9 mouse cellular contexts compared by ENCODE assay signal in the genomic region with DNA sequence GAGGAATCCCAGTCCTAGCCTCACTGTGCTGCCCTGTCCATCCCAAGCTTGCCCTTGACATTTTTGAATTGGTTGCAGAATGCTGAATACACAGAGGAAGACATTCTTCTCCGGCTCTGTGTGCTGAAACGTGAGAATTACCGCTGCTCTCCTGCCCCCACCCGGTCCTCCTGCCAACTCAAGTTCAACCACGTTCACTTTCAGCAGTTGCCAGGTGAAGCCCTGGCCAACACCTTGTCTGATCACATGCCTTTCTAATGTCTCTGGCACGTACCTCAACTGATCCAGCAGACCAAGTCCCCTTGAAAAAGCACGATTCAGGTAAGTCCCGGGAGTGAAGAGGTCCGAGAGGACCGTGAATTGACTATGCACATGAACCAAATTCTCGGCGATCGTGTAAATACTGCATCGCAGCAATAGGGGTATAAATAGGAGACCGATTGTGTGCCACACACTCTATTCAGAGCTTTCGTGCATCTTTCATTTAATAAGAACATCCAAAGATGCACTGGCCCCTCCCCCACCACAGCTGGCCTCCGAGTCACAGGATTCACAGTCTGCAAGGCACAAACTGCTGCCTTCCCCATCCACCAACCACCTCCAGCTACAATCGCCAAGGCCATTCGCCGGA. TPM values are rescaled to one million over a fixed set of nuclear protein-coding genes. Genes with fewer than 3 reads are reported as not detected.
A peak's percentile ranks its signal among the peaks of the same experiment; 100 is the strongest.
DNase-seq lines count a peak whose midpoint lies in the region; ATAC-seq lines count a peak whose summit lies in the region.
"Had no signal": no experiment of that assay in that cellular context is flagged by ENCODE, and none has a peak within 500 bp of the region (broad histone marks: within the 10 kb centered on the region; RNA-seq: fewer than 3 reads in every experiment).

No protein-coding gene starts in this region.

- peaks cover 36% of the 10 kb centered on the region for H3K4me1 ChIP-seq in kidney, embryonic 15.5 days
- peaks cover 42% of the 10 kb centered on the region for H3K4me1 ChIP-seq in forebrain, embryonic 12.5 days

- no peak overlapping the region for H3K27ac ChIP-seq in kidney, embryonic 15.5 days
- H3K27ac ChIP-seq in forebrain, embryonic 12.5 days = peak overlapping the region; percentile 85
- H3K27ac ChIP-seq: lung, embryonic 15.5 days had no signal

- H3K4me2 ChIP-seq in kidney, embryonic 15.5 days = no peak overlapping the region
- H3K4me2 ChIP-seq in forebrain, embryonic 12.5 days = peak overlapping the region; percentile 92
- H3K4me2 ChIP-seq: lung, embryonic 15.5 days had no signal

- no peaks in the 10 kb centered on the region for H3K9me3 ChIP-seq in kidney, embryonic 15.5 days (replicated peaks)
- H3K9me3 ChIP-seq in forebrain, embryonic 12.5 days = no peaks in the 10 kb centered on the region
- H3K9me3 ChIP-seq: lung, embryonic 15.5 days had no signal

- no peak for ATAC-seq in kidney, embryonic 15.5 days (replicated peaks; ENCODE audit: low FRiP score)
- no peak; the same call in 1 of the 2 replicates for ATAC-seq in forebrain, embryonic 12.5 days (ENCODE audit: low FRiP score)

- WGBS in kidney, embryonic 15.5 days = 82% methylated on average over 20 of the region's 20 CpGs
- WGBS in forebrain, embryonic 12.5 days = 54% methylated on average over 20 of the region's 20 CpGs

- no peaks in the 10 kb centered on the region for H3K36me3 ChIP-seq in kidney, embryonic 15.5 days
- no peaks in the 10 kb centered on the region; the same call in 1 of the 2 replicates for H3K36me3 ChIP-seq in forebrain, embryonic 12.5 days (replicated peaks)
- H3K36me3 ChIP-seq: lung, embryonic 15.5 days had no signal

- H3K27me3 ChIP-seq in kidney, embryonic 15.5 days = peaks cover 3% of the 10 kb centered on the region; the same call in 1 of the 2 replicates
- H3K27me3 ChIP-seq in forebrain, embryonic 12.5 days = no peaks in the 10 kb centered on the region

- DNase-seq in kidney, adult 11 months = peak; percentile 89
- peak; percentile 46 for DNase-seq in adrenal gland, postnatal 14 days
- DNase-seq in left cerebral cortex, adult 8-10 months (ENCODE audit: low spot score in 2 of 2) = peak; percentile 40 to 49
- DNase-seq in right cerebral cortex, adult 18-20 months = peak; percentile 59
- no peak for DNase-seq in urinary bladder, adult 2 months (ENCODE audit: low spot score)
- DNase-seq in c-Kit-positive CD71-positive TER-119-positive erythroid progenitor cells, embryonic 14.5 days (ENCODE audit: low spot score) = no peak

- H3K9ac ChIP-seq in kidney, embryonic 15.5 days = no peak overlapping the region
- H3K9ac ChIP-seq in forebrain, embryonic 12.5 days = no peak overlapping the region; the same call in 1 of the 2 replicates
- H3K9ac ChIP-seq: lung, embryonic 15.5 days had no signal

- no peak overlapping the region for H3K4me3 ChIP-seq in kidney, embryonic 15.5 days (replicated peaks)
- peak overlapping the region; percentile 79 for H3K4me3 ChIP-seq in forebrain, embryonic 12.5 days (replicated peaks)
- H3K4me3 ChIP-seq: lung, embryonic 15.5 days had no signal

RNA-seq across cellular contexts. Expression of gene Cyfip2, which starts 3.4 kb away (rescaled TPM):
- 15.3 and 15.5 TPM in 2 replicates for polyA plus RNA-seq in kidney, embryonic 15.5 days (2015; fragmentation: Nextera tagmentation; extraction: Ambion mirVana)
- total RNA-seq in adrenal gland, postnatal 14 days (2021) = 47.1 and 47.7 TPM in 2 replicates
- polyA plus RNA-seq in forebrain, embryonic 12.5 days (2016; fragmentation: Nextera tagmentation; extraction: Ambion mirVana) = 55.7 and 64.2 TPM in 2 replicates
- total RNA-seq in left cerebral cortex, adult 8-10 months (2022) = 100 to 1,000 TPM; 534 to 625 (median 593) TPM
- 5.1 and 8.1 TPM in 2 replicates for polyA plus RNA-seq in urinary bladder, adult 2 months (2012; rRNA removed)

Comparison
In these comparisons a context has a peak if more than half of its experiments do, and no peak if none do; other contexts are left out.
1. DNase-seq: peak in kidney, adult 11 months (single experiment), adrenal gland, postnatal 14 days (single experiment), left cerebral cortex, adult 8-10 months (2 of 2) and right cerebral cortex, adult 18-20 months (single experiment); none in urinary bladder, adult 2 months (single experiment) and c-Kit-positive CD71-positive TER-119-positive erythroid progenitor cells, embryonic 14.5 days (single experiment).